Mouse (Mus musculus) liver, embryonic 14.5 days (tissue): ENCODE measurements at regions not wholly inside any gene's neighbourhood (a gene's known extent, or its start where the extent isn't known, plus 50 kb on each side); places are given as distances from the start of the nearest gene placed in this dataset.

Experiments used
- CTCF ChIP-seq: IDR thresholded peaks from 2 replicates; pipeline ENCODE4 v1.5.1; 2016; ENCODE audit warnings: antibody characterized with exemption, low read depth, control low read depth
- EP300 ChIP-seq: IDR thresholded peaks from 2 replicates; pipeline ENCODE4 v1.6.1; 2016; ENCODE audit warnings: antibody characterized with exemption, low read depth

GRCm38 (mm10) chr2:173343665-173344064 lies 67.3 kb upstream of the Pmepa1 start:
- no peak for TF ChIP-seq CTCF
- TF ChIP-seq EP300: no peak
